Mouse (Mus musculus) left cerebral cortex, postnatal 25 days (tissue): ENCODE data around the gene Cpne7. TPM values are rescaled to one million over a fixed set of nuclear protein-coding genes. Genes with fewer than 3 reads are reported as not detected.

Experiments
- DNase-seq, 2 experiments: peaks; one replicate each; pipeline ENCODE4 v3.0.0; 2022; ENCODE audit warnings: low spot score in 2 of 2, mixed read lengths in 1 of 2
- intact Hi-C: fragments of 180-260 bp; cut with DNase I; formaldehyde crosslinking; loops from one replicate; pipeline ENCODE4 v1.15.1; 2025
- total RNA-seq, 2 experiments: library from RNA; stranded (reverse); gene quantifications; 2 replicates each; pipeline ENCODE4 v1.2.3; 2021

Cpne7 gene
- total RNA-seq, 2 experiments from 2014 or later: 47.5 to 62.6 TPM

DNA sequence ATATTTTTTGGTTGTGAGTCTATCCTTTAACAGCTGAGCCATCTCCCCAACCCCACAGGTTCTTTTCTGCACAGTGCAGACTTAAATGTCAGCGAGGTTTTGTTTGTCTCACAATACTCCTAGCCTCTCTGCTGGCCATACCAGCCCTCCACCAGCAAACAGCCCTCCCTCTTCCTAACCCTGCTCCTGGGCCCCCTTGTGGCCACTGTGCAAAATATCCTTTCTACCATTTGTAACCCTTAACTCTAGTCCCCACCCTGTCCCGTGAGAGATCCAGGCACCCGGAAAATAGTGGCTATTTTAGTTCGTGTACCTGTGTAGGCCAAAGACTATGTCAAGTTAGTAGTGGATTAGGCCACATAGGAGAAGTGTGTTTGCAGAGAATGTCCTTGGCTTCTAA lies 6.5 kb upstream of the Cpne7 start:
- no peak for DNase-seq
- intact Hi-C loops: loop anchor here (2.0 kb wide), 1 partner anchor 40 kb away; no protein-coding TSS in a partner anchor

GRCm38 (mm10) chr8:123112892-123113291 lies 4.3 kb upstream of the Cpne7 start:
- DNase-seq: no peak
- intact Hi-C loops: no loop called here

DNA sequence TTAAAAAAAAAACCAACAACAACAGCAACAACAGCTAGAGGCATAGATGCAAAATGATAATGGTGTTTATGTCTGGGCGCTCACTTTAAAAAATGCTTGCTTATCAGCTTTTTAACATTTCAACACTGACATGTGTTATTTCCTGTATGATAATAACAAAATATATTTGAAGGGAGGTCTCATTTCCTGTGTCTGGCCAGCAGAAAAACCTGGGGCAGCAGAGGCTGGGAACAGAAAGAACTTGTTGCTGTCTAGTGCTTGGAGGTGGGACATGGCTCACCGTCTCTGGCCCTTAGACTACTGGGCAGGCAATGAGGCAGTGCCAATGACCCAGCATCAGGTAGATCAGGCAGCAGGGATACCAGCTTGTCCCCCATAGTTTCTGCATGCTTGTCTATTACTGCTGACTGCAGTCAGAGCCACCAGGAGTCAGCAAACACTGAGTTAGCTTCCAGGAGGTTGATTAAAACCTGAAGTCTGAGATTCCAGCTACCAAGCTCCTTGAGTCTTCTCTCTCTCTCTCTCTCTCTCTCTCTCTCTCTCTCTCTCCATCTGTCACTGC lies 3.2 kb upstream of the Cpne7 start:
- no peak for DNase-seq
- intact Hi-C loops: no loop called here

DNA sequence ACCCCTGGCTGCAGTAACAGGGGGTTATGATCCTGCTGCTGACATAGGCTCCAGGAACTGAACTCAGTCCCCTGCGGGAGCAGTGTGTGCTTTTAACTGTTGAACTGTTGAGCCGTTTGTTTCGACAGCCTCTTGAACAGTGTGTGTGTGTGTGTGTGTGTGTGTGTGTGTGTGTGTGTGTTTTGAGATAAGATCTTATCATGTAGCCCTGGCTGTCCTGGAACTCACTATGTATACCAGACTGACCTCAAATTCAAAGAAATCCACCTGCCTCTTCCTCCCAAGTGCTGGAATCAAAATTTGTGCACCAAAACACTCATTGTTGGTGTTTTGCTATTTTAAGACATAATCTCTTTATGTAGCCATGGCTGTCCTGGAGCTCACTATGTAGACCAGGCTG lies 2.5 kb upstream of the Cpne7 start:
- intact Hi-C loops: no loop called here
- no peak for DNase-seq

DNA sequence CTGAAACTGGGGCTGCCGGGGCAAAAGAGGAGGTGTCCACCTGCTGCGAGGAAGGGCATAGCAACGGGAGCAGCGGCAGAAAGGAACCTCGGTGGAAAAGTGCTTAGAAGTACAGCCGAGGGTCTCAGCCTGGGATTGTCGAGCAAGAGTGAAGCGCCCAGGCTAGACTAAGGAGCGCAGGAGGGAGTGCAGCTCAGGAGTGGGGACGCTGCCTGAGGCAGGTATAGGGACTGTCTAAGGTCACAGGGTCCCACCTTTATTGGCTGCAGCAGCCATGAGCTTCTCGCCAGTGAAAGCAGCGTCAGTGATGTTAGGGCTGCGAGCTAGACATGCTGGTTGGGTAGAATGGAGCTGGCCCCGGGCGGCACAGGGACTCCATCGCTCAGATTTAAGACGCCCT lies 570 bp downstream of the Cpne7 start:
- DNase-seq: no peak
- intact Hi-C loops: no loop called here

GRCm38 (mm10) chr8:123122059-123122458 lies 4.9 kb downstream of the Cpne7 start:
- intact Hi-C loops: no loop called here

GRCm38 (mm10) chr8:123122670-123123069 lies 5.5 kb downstream of the Cpne7 start:
- intact Hi-C loops: no loop called here
- peak in 1 of 2 experiments; percentile 64 for DNase-seq

More at GRCm38 (mm10) chr8:123122059-123122458, 4.9 kb downstream of the Cpne7 start:
- DNase-seq: no peak

GRCm38 (mm10) chr8:123126193-123126816 lies 9.1 kb downstream of the Cpne7 start:
- intact Hi-C loops: no loop called here
- no peak for DNase-seq

GRCm38 (mm10) chr8:123131041-123131440 lies 13.9 kb downstream of the Cpne7 start:
- no peak for DNase-seq

DNA sequence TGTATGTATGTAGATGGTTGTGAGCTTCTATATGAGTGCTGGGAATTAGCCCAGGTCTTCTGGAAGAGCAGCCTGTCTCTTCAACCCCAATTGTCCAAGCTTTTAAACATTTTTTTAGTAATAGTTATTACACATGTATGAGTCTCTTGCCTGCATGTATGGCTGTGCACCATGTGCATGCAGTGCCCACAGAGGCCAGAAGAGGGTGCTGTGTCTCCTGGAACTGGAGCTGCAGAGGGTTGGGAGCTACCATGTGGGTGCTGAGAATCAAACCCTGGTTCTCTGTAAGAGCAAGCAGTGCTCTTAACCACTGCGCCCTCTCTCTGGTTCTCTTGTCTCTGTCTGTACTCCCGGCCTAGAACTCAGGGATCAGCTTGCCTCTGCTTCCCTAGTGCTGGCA lies 15.8 kb downstream of the Cpne7 start:
- no peak for DNase-seq
- intact Hi-C loops: no loop called here

More at GRCm38 (mm10) chr8:123131041-123131440, 13.9 kb downstream of the Cpne7 start:
- intact Hi-C loops: no loop called here

GRCm38 (mm10) chr8:123134149-123134713 lies 17.1 kb downstream of the Cpne7 start:
- intact Hi-C loops: no loop called here

GRCm38 (mm10) chr8:123135406-123135805 lies 18.2 kb downstream of the Cpne7 start:
- peak in 1 of 2 experiments; percentile 28 for DNase-seq
- intact Hi-C loops: loop anchor here (5.0 kb wide), 2 partner anchors 67 to 217 kb away; no protein-coding TSS in a partner anchor

More at GRCm38 (mm10) chr8:123134149-123134713, 17.1 kb downstream of the Cpne7 start:
- DNase-seq: no peak

DNA sequence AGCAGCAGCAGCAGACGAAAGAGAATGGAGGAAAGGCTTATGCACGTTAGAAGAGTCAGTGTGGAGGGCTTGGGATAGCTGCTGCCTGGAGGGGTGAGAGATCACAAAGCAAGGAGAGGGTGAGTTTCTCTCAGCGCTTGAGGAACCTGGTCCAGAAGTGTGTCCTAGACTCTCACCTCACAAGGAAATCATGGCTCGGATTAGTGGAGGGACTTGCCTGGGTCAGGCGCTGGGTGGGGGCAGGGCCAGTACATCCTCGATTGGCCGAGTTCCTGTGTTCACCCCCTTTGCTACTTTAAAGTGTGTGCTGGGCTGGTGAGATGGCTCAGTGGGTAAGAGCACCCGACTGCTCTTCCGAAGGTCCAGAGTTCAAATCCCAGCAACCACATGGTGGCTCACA lies 18.6 kb downstream of the Cpne7 start:
- no peak for DNase-seq
- intact Hi-C loops: loop anchor here (5.0 kb wide), 2 partner anchors 66 to 216 kb away; no protein-coding TSS in a partner anchor

- no peak for DNase-seq
- intact Hi-C loops: loop anchor here (5.0 kb wide), 2 partner anchors 66 to 216 kb away; no protein-coding TSS in a partner anchor
These were observed 19.1 kb downstream of the Cpne7 start for GRCm38 (mm10) chr8:123136287-123136686.

DNA sequence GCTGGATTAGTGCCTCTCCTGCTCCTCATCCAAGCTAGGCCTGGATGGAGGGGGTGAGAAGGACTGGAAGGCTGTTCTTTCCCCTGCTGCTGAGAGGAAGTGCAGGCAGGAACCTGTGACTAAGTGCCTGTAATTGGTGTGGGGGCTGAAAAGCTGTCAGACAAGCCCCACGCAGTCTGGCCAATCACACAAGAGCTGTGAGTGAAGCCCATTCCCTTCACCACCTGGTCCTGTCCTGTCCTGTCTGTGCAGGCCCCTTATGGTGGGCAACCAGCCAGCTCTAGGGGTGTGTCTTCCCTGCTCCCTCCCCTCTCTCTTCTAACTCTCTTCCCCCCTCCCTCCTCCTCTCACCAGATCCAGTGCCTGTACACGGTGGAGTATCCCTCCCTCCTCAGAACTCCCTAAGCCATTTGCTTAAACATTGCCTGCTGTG lies 20.5 kb downstream of the Cpne7 start:
- intact Hi-C loops: loop anchor here (5.0 kb wide), 2 partner anchors 65 to 215 kb away; no protein-coding TSS in a partner anchor
- DNase-seq: peak; percentile 69 to 79

- intact Hi-C loops: loop anchor here (5.0 kb wide), 2 partner anchors 64 to 214 kb away; no protein-coding TSS in a partner anchor
- DNase-seq: no peak
These were observed 21.6 kb downstream of the Cpne7 start for GRCm38 (mm10) chr8:123138741-123139140.

DNA sequence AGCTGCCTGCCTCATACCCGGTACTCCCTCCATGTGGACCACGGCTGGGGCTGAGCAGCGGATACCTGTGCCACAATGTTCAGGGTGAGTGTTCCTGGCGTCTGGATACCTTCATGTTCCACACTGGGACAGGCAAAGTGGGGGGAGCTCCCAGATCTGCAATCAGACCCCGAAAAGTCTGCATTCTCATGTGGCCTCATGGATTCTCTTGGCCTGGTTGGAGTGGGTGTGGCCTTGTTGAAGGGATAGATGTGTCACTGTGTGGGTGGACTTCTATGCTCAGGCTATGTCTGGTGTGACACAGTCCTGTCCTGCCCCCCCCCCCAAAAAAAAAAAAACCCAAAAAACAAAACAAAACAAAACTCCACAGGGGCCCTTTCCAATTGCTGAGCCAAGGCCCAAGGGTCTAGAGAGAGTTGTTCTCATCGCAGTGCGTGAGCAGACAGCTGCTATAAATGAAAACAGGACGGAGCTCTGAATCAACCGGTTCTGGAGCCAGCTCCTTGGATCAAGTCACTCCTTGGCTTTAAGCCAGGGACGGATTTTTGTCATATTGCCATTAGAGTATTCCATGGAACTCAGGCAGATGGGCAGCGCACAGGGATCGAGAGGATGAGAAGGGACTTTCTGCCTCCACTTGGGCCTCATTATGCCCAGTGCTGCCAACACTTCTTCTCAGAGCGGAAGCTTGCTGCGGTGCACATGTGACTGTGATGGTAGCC lies 24.7 kb downstream of the Cpne7 start:
- DNase-seq: peak; percentile 78 to 84
- intact Hi-C loops: no loop called here

DNA sequence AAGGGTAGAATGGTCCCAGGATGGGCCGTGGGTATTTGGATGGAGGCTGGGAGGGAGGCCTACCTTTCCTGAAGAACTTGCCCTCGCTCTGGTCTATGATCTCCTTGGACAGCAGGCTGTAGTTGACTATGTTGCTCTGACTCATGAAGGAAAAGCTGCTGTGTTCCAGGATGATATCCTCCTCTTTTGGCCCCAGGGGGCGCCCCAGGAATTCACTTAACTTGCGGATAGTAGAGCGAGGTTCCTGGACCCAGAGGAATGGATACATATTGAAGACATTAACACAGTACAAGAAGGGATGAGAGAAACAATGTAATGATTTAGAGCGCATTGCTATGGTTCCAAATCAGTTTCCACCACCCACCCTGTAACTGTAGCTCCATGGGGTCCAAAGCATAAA lies 28.1 kb downstream of the Cpne7 start:
- intact Hi-C loops: no loop called here
- DNase-seq: no peak

GRCm38 (mm10) chr8:123146390-123146789 lies 29.2 kb downstream of the Cpne7 start:
- peak; percentile 28 to 43 for DNase-seq
- intact Hi-C loops: no loop called here

DNA sequence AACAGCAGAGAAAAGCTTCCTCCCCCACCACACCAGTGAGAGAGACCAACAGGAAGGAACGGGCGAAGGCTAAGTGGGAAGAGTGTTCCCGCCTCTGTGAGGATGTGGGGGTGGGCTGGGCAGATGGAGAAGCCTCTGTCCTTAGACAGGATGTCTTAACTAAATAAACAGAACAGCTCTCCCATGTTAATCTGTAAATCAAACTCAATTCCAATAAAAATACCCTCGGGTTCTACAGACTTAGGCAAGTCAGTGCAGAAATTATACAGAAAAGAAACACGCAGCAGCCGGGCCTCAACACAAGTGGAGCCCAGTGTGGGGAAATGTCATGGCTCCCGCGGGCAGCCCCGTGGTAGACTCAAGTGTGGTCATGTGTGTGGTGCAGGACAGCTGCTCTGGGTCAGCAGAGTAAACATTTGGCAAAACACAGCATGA lies 33.6 kb downstream of the Cpne7 start:
- intact Hi-C loops: loop anchor here (2.0 kb wide), 1 partner anchor 40 kb away; no protein-coding TSS in a partner anchor
- peak in 1 of 2 experiments; percentile 64 for DNase-seq
